Mouse (Mus musculus) spleen, adult 2 months (tissue): Measurements from ENCODE around the gene Immt.

Source experiments
- CTCF ChIP-seq: fragments of 200-500 bp; IDR thresholded peaks from 2 replicates; pipeline ENCODE4 v1.5.1; 2011; ENCODE audit warnings: mild to moderate bottlenecking, inconsistent platforms; ENCODE audit not compliant: insufficient read depth, insufficient read length, insufficient replicate concordance; ENCODE audit errors: extremely low read depth
- POLR2A ChIP-seq: fragments of 200-500 bp; IDR thresholded peaks from 2 replicates; pipeline ENCODE4 v1.6.1; 2011; ENCODE audit warnings: low read depth, low read length, inconsistent platforms

DNA sequence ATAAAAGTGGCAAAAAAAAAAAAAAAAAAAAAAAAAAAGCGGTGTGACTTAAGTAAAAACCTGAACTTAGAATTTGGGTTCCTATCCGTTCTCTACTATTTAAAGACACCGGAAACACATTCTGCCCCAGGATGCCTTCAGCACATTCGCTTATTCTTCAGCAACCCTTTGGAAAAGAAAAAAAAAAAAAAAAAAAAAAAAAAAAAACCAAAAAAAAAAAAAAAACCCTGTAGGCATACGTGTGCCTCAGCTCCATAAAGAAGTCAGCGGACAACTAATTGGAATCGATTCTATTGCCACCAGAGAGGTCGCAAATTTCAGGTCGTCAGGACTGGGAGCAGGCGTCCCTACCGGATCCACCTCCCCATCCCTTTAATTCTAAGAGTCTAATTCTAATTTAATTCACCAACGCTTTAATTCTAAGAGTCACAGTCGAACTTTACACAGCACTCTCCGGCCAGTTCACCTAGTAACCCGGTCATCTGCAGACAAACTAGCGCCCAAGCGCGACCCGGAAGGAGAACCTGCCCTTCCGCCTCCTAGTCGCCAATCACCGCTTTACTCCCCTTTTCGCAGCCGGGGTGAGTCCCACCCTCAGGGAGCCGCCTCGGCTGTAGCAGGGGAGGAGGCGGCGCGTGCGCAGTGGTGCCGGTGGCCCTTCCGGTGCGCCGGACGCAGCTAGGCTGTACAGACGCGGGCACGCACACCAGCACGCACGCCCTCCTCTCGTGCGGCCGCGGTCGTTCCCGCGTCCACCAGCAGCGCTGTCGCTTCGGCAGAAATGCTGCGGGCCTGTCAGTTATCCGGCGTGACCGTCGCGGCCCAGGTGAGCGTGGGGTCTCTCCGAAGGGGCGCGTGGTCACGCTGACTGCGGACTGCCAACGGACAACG, at the start of gene Immt:
- TF ChIP-seq POLR2A (peak; percentile 68), CTCF (no peak)
